Mouse (Mus musculus) forebrain, embryonic 12.5 days (tissue): ENCODE results near the gene Lrrc20. TPM values are rescaled to one million over a fixed set of nuclear protein-coding genes. Genes with fewer than 3 reads are reported as not detected.

Experiments used
- ATAC-seq: fragments of 200-750 bp; cut with Nextera tagmentation; 2 replicates; pipeline ENCODE4 v1.8.0; 2017; ENCODE audit warnings: moderate TSS enrichment; ENCODE audit not compliant: low FRiP score
- H3K27ac ChIP-seq: fragments of 300-500 bp; sonication (generic); 2 replicates; pipeline ENCODE4 v1.5.1; 2016; ENCODE audit warnings: mild to moderate bottlenecking
- H3K27me3 ChIP-seq: fragments of 300-500 bp; sonication (generic); 2 replicates; pipeline ENCODE4 v1.6.1; 2016; ENCODE audit warnings: mild to moderate bottlenecking
- H3K36me3 ChIP-seq: fragments of 300-500 bp; sonication (generic); replicated peaks from 2 replicates; pipeline ENCODE4 v1.6.1; 2016; ENCODE audit warnings: mild to moderate bottlenecking
- H3K4me1 ChIP-seq: fragments of 300-500 bp; sonication (generic); 2 replicates; pipeline ENCODE4 v1.6.1; 2016
- H3K4me2 ChIP-seq: fragments of 300-500 bp; sonication (generic); 2 replicates; pipeline ENCODE4 v1.6.1; 2016; ENCODE audit warnings: mild to moderate bottlenecking, moderate library complexity
- H3K4me3 ChIP-seq: fragments of 300-500 bp; sonication (generic); replicated peaks from 2 replicates; pipeline ENCODE4 v1.5.1; 2016; ENCODE audit warnings: mild to moderate bottlenecking
- H3K9ac ChIP-seq: fragments of 300-500 bp; sonication (generic); 2 replicates; pipeline ENCODE4 v1.6.1; 2016; ENCODE audit warnings: mild to moderate bottlenecking
- H3K9me3 ChIP-seq: fragments of 300-500 bp; sonication (generic); 2 replicates; pipeline ENCODE4 v1.6.1; 2016
- WGBS: fragments of 180-500 bp; shearing (Covaris S2); methylation state at CpG from one replicate; pipeline ENCODE4 v1.1.7; 2016; 5-methylcytosine and 5-hydroxymethylcytosine counted together
- polyA plus RNA-seq: library from polyadenylated mRNA; unstranded; fragments of >200 nt; fragmentation: Nextera tagmentation; extraction: Ambion mirVana; gene quantifications from 2 replicates; pipeline ENCODE4 v1.2.1, GENCODE M21; 2016

The Lrrc20 gene
- polyA plus RNA-seq: 14.4 and 15.7 TPM in 2 replicates

DNA sequence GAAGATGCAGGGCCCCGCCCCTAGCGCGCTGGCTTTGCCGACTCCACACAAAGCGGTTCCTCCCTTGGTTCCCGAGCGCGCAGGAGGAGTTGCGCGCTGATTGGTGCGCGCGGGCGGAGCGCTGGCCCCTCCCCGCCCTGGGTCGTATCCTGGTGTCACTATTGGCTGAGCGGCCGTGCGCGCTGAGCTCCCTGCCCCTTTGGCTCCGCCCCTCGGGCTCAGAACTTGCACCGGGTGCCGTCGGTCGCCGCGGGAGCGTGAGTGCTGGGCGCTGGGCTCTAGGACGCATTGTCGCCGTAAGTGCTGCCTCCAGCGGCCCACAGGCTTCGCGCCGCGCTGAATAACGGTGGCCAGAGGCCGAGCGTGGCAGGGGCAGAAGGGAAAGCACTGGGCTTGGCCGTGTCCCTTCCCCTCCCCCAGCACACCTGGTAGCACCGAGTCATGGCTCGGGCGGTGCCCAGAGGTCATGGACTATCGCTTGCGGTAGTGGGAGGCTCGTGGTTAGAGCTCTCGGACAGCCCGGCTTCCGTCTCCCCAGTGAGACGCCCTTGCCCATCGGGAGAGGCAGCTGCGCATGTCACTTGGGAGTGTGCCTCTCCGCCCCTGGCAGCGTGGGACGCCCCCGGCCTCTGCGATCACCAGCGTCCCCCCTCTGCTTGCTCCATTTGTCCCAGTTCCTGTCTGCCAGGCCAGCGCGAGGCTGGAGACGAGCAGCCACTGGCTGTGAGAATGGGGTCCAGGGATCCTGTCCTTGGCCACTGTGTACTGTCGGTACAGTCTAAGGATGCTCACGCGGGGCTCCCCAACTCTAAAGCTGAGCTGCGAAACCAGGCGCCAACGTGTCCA lies at the start of gene Lrrc20:
Lrrc20 (plus strand) TSS at position 208 of the 846 bp plus-strand sequence.
- peak within 1 kb of the TSS; percentile 86 for H3K27ac ChIP-seq
- H3K4me3 ChIP-seq: peak within 1 kb of the TSS; percentile 72
- peaks cover 20% of the 10 kb centered on the region for H3K4me1 ChIP-seq
- peak within 1 kb of the TSS; percentile 76 for H3K9ac ChIP-seq
- no peaks in the 10 kb centered on the region for H3K9me3 ChIP-seq
- WGBS: under 1% methylated on average over 70 of the region's 70 CpGs
- H3K27me3 ChIP-seq: no peaks in the 10 kb centered on the region
- H3K36me3 ChIP-seq: no peaks in the 10 kb centered on the region
- peak within 1 kb of the TSS; percentile 83 for H3K4me2 ChIP-seq
- ATAC-seq: peak; percentile 99

DNA sequence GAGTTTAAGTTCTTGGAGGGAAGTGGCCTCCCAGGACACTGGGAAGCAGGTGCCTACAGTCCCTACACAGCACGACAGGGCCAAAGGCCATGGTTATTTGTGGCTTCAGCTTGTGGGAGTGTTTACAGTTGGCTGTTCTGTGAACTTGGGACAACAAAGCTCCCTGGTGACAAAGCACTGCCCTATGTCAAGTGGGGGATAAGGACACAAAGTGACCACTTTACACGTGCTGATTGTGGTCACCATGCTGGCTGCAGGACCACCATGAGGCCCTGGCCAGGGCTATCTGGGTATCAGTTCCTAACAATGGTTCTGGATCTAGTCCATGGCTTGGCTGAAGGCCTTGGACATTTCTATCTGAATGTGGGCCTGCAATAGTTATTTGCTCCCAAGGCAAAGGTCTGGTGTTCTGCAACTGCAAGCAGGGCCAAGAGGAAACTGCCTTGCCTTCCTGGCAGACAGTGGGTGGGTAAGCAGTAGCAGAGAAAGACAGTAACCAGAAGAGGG lies 49.3 kb upstream of the Lrrc20 start:
- 67% methylated on average over 2 of the region's 2 CpGs for WGBS

DNA sequence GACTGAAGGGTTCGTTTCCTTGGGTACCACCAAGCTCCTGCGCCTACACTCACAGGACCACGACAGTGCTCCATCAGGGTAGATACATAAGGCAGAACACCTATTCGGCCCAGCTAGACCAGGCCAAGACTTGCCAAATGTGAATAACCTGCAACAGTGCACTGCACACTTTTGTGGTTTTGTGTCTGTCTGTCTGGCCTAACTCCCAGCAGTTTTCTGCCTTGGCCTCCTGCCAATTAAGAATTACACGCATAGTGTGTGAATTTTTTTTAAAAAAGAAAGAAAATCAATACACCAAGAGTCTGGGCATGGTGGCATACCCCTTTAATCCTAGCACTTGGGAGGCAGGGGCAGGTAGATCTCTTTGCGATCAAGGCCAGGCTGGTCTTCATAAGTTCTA lies 47.6 kb upstream of the Lrrc20 start:
- H3K9me3 ChIP-seq: no peaks in the 10 kb centered on the region
- peaks cover 32% of the 10 kb centered on the region for H3K36me3 ChIP-seq
- 0 out of 2 replicates have a peak overlapping the region, but pooled peaks have one; percentile 8 for H3K27ac ChIP-seq
- peaks cover 10% of the 10 kb centered on the region for H3K4me1 ChIP-seq
- H3K4me2 ChIP-seq: no peak overlapping the region
- ATAC-seq: no peak
- H3K27me3 ChIP-seq: 0 out of 2 replicates have a peak, but pooled peaks cover 4% of the 10 kb centered on the region
- H3K9ac ChIP-seq: no peak overlapping the region
- WGBS: 92% methylated on average over 6 of the region's 6 CpGs
- no peak overlapping the region for H3K4me3 ChIP-seq

More for the DNA sequence above, 49.3 kb upstream of the Lrrc20 start:
- Histone ChIP-seq H3K4me3 (no peak overlapping the region), H3K4me1 (peaks cover 10% of the 10 kb centered on the region), H3K36me3 (peaks cover 20% of the 10 kb centered on the region), H3K27ac (no peak overlapping the region), H3K27me3 (0 out of 2 replicates have a peak, but pooled peaks cover 5% of the 10 kb centered on the region), H3K9ac (no peak overlapping the region), H3K4me2 (no peak overlapping the region), H3K9me3 (no peaks in the 10 kb centered on the region)
- no peak for ATAC-seq

DNA sequence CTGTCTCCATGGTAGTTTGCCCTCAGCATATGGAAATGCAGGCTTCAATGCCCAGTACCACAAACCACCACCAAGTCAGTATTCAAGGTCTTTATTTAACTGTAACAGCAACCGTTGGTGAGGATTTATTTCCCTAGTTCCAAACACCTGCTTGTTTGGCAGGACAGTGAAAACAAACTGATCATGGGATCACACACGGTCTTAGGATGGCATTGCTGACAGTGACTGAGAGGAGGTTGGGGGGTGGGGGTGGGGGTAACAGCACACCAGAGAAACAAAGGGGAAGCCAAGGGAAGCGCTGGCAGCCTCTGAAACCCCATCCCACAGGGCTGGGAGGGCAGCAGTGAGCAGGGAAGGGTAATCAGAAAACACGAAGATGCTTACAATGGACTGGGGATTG lies 47.2 kb upstream of the Lrrc20 start:
- ATAC-seq: no peak
- Histone ChIP-seq H3K9me3 (no peaks in the 10 kb centered on the region), H3K4me1 (peaks cover 10% of the 10 kb centered on the region), H3K27ac (no peak overlapping the region), H3K9ac (no peak overlapping the region), H3K4me2 (no peak overlapping the region), H3K4me3 (no peak overlapping the region), H3K27me3 (no peaks in the 10 kb centered on the region), H3K36me3 (peaks cover 37% of the 10 kb centered on the region)
- 64% methylated on average over 4 of the region's 4 CpGs for WGBS

DNA sequence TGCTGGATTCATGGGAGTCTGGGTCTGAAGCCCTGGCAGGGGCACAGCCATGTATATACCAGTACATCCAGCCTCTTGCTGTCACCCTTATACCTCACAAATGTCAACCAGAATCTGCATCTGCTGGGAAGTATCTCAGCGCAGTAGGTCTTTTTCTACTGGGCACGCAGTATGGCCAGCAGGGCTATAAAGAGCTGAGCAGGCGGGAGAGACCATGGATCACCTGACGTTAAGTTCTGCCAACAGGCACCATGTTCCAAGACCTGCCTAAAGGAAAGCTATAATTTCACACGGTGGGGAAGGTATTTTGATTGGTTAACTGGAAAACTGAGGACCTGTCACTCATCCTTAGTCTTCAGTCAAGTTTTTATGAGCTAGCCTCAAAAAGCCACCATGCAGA lies 46.6 kb upstream of the Lrrc20 start:
- Histone ChIP-seq H3K4me1 (peaks cover 10% of the 10 kb centered on the region), H3K9me3 (no peaks in the 10 kb centered on the region), H3K36me3 (peaks cover 43% of the 10 kb centered on the region), H3K9ac (no peak overlapping the region), H3K4me2 (no peak overlapping the region), H3K27me3 (no peaks in the 10 kb centered on the region), H3K27ac (no peak overlapping the region), H3K4me3 (no peak overlapping the region)
- ATAC-seq: no peak
- WGBS: 89% methylated on average over 5 of the region's 5 CpGs

DNA sequence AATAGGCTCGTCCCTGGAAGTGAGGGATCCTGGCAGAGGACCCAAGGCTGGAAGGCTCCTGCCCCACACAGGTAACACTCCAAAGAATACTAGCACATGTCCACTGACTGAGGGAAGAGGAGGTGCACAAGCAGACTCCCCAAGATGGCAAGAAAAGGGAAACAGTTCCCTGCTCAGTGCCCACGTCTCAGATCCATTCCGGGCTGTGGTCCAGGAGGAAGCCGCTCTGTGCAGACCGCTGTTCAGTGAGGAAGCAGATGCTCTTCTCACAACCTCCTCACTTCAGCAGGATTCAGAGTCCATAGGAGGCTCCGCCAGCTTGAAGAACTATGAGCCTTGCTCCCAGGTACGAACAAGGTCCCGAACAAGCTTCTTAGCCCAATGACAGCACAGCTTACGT lies 44.2 kb upstream of the Lrrc20 start:
- 94% methylated on average over 9 of the region's 9 CpGs for whole genome bisulfite sequencing
- Histone ChIP-seq H3K36me3 (peaks cover 55% of the 10 kb centered on the region), H3K4me3 (no peak overlapping the region), H3K9me3 (no peaks in the 10 kb centered on the region), H3K9ac (no peak overlapping the region), H3K4me1 (no peaks in the 10 kb centered on the region), H3K27ac (no peak overlapping the region), H3K27me3 (no peaks in the 10 kb centered on the region), H3K4me2 (no peak overlapping the region)
- no peak for ATAC-seq

DNA sequence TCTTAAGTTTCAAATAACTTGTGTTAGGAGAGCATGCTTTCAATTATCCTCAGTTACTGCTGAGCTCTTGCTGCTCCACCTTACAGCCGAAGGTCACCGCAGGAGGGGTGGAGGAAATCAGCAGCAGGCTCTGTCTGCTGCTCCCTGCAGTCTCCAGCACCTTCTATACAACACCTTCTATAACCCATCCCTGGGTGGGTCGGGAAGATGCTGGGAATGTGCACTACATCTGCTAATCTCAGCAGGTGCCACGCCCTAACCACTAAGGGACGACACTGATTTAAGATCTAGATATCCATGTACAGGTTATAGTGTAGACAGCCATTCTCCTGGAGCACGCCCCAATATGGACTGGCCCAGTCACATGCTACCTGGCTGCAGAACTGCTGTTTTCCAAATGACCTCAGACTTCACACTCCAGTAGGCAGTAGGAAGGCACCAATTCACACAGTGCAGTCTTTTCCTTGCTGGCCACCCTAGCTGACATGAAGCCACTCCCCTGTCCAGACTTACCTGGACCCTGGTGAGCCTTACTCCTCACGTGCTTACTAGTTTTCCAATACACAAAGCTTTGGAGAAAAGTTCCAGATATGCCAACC lies 35.3 kb upstream of the Lrrc20 start:
- Histone ChIP-seq H3K4me1 (peaks cover 23% of the 10 kb centered on the region), H3K36me3 (0 out of 2 replicates have a peak, but pooled peaks cover 13% of the 10 kb centered on the region), H3K9ac (no peak overlapping the region), H3K4me2 (no peak overlapping the region), H3K27ac (no peak overlapping the region), H3K4me3 (no peak overlapping the region), H3K9me3 (no peaks in the 10 kb centered on the region), H3K27me3 (no peaks in the 10 kb centered on the region)
- WGBS: 86% methylated on average over 7 of the region's 7 CpGs
- ATAC-seq: no peak

DNA sequence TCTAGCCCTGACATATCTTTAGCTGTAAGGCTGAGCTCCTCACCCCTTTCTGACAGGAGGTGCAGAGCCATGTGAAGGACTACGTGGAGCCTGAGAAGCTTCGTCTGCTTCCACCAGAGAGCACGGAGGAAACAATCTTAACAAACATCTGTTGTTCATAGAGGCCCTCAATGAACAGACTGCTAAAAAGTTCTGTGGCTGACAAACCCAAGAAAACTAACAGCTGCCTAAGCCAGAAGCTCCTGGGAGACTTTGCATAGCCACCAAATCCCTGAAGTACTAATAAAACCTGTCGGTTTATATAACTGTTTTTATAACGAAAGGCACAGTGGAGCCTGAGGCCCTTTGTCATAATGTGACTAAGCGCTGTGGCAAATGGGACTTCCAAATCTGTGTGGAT lies 32.1 kb upstream of the Lrrc20 start:
- Histone ChIP-seq H3K27me3 (no peaks in the 10 kb centered on the region), H3K4me1 (peaks cover 49% of the 10 kb centered on the region), H3K27ac (no peak overlapping the region), H3K9me3 (no peaks in the 10 kb centered on the region), H3K4me2 (no peak overlapping the region), H3K9ac (no peak overlapping the region), H3K4me3 (no peak overlapping the region), H3K36me3 (peaks cover 20% of the 10 kb centered on the region; the same call in 1 of the 2 replicates)
- no peak for ATAC-seq
- 80% methylated on average over 6 of the region's 6 CpGs for whole genome bisulfite sequencing

DNA sequence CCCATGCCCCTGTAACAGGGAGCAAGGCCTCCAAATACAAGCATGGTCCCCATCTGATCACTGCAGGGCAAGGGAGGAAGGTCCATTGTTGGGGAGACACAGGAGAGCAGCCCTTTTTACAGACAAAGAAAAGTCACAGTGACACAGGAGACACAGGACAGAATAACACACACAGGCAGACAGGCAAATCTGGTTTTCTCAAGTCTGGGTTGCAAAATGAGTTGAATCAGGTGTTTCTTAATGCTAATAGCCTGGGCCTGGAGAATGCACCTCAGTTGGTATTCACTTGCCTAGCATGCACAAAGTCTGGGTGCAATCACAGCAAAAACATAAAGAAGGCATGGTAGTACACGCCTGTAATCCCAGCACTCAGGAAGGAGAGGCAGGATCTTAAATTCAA lies 31.7 kb upstream of the Lrrc20 start:
- ATAC-seq: no peak
- no peak overlapping the region for H3K4me2 ChIP-seq
- no peak overlapping the region for H3K27ac ChIP-seq
- peaks cover 20% of the 10 kb centered on the region for H3K36me3 ChIP-seq
- H3K9me3 ChIP-seq: no peaks in the 10 kb centered on the region
- H3K4me1 ChIP-seq: peaks cover 53% of the 10 kb centered on the region
- no peaks in the 10 kb centered on the region for H3K27me3 ChIP-seq
- no peak overlapping the region for H3K4me3 ChIP-seq
- WGBS: 88% methylated on average over 1 of the region's 1 CpGs
- H3K9ac ChIP-seq: no peak overlapping the region

DNA sequence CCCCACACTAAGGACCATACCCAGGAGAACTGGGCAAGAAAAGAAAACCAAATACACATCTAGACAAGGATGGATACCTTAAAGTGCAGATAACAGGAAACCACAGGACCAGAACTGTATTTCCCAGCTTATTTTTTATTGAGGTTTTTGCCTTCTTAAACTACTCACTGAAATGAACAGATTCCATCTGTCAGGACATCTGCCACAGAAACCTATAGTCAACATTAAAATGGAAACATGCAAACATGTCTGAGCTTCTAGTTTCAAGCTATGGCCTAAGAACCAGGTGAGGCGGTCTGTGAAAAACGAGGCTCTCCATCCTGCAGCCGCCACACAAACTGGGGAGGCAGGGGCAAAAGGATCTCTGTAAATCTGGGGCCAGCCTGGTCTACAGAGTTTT lies 30.6 kb upstream of the Lrrc20 start:
- no peaks in the 10 kb centered on the region for H3K9me3 ChIP-seq
- peaks cover 18% of the 10 kb centered on the region for H3K36me3 ChIP-seq
- no peaks in the 10 kb centered on the region for H3K27me3 ChIP-seq
- WGBS: 84% methylated on average over 3 of the region's 3 CpGs
- H3K4me2 ChIP-seq: no peak overlapping the region
- no peak for ATAC-seq
- no peak overlapping the region for H3K9ac ChIP-seq
- no peak overlapping the region for H3K4me3 ChIP-seq
- H3K4me1 ChIP-seq: peaks cover 64% of the 10 kb centered on the region
- no peak overlapping the region for H3K27ac ChIP-seq

DNA sequence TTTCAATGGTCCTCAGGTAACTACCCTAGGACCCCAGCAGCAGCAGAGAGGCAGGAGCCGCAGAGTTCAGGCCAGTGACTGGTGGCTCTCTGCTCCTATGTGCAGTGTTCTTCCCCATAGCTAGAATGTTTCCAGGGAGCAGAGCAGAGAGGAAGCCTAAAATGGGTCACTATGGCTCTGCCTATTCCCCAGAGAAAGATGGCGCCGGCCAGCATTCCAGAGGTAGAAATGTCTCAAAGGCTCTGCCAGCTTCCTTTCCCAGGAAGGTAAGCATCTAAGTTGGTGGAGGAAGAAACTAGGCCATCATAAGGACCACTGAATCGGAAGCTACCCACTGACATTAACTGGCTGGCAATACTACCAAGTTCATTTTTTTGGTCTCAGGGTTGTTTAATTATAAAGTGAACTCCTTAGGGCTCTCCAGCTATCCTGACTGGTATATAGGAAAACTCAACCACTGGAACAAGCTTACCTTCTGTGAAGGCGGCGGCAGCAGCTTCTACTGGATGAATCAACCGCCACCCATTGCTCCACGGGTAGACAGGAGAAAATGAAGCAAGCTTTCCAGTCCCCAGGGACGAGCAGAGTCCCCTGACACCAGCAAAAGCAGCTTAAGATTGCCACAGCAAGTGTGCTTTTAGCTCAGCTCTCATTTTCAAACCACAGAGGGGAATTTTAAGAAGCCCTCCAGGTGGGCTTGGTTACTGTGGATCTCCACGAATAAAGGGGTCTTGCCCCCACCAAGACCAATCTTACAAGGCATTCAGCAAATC lies 27.8 kb upstream of the Lrrc20 start:
- no peak overlapping the region for H3K4me3 ChIP-seq
- no peak overlapping the region; the same call in 1 of the 2 replicates for H3K9ac ChIP-seq
- 80% methylated on average over 10 of the region's 10 CpGs for WGBS
- H3K4me1 ChIP-seq: peaks cover 80% of the 10 kb centered on the region
- H3K9me3 ChIP-seq: no peaks in the 10 kb centered on the region
- H3K27ac ChIP-seq: no peak overlapping the region
- H3K36me3 ChIP-seq: peaks cover 9% of the 10 kb centered on the region
- H3K4me2 ChIP-seq: no peak overlapping the region
- ATAC-seq: no peak
- H3K27me3 ChIP-seq: no peaks in the 10 kb centered on the region

DNA sequence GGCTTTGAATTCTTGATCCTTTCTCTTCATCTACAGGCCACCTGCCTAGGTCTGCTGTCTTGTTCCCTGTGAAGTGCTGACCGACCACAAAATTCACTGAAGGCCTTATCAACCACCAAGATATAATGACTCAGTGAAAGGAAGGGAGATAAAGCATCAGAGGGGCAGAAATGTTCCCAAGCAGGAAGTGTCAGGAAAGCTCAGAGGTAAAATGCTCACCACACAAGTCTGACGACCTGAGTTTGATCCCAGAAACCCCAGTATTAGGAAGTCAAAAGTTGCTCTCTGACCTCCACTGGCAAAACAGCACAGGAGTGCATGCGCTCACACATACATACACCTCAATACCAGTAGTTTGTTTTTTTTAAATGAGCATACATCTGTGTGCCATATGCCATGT lies 26.8 kb upstream of the Lrrc20 start:
- H3K9ac ChIP-seq: no peak overlapping the region
- no peak overlapping the region for H3K4me2 ChIP-seq
- no peaks in the 10 kb centered on the region for H3K9me3 ChIP-seq
- no peak overlapping the region for H3K4me3 ChIP-seq
- peaks cover 9% of the 10 kb centered on the region for H3K36me3 ChIP-seq
- no peak for ATAC-seq
- H3K27ac ChIP-seq: no peak overlapping the region
- H3K27me3 ChIP-seq: no peaks in the 10 kb centered on the region
- WGBS: 82% methylated on average over 3 of the region's 3 CpGs
- peaks cover 72% of the 10 kb centered on the region for H3K4me1 ChIP-seq
